Mouse (Mus musculus) liver, adult 2 months (tissue): ENCODE results near the gene Prdm10.

Source experiments
- CTCF ChIP-seq: fragments of 200-500 bp; IDR thresholded peaks from 2 replicates; pipeline ENCODE4 v1.5.1; 2011; ENCODE audit warnings: low read depth, low read length, control low read depth
- POLR2A ChIP-seq: fragments of 200-500 bp; IDR thresholded peaks from 2 replicates; pipeline ENCODE4 v1.6.1; 2011; ENCODE audit warnings: low read length, control low read depth; ENCODE audit not compliant: insufficient read depth; ENCODE audit errors: extremely low read depth

DNA sequence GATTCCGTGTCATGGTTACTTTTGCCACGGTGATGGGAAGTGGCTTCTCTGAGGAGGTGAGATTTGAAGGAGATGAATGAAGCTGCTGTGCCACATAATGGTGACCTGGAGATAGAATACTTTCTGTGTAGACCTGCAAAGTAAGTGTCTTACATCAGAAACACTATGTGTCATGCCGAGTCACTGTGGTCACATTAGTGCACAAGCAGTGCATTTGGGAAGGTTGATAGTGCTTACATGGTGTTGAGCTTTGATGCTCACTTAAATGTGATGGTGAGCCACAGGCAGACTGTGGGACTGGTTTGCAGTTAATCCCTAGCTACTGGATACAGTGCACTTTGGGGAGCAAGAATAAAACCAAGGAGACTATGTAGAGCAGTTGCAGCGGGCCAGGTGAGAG, 131.8 kb downstream of the Prdm10 start:
- no peak for TF ChIP-seq CTCF
- no peak for TF ChIP-seq POLR2A
